Mouse (Mus musculus) erythroblast, embryonic 14.5 days (primary cell): Measurements from ENCODE around the gene Plekhh1.

Experiments used
- GATA1 ChIP-seq: IDR thresholded peaks from 2 replicates; pipeline ENCODE4 v1.6.1; 2012; ENCODE audit warnings: low read length, inconsistent platforms, mixed read lengths
- TAL1 ChIP-seq: IDR thresholded peaks from 3 replicates; pipeline ENCODE4 v1.6.1; 2012; ENCODE audit warnings: low read length, inconsistent platforms, mixed read lengths

DNA sequence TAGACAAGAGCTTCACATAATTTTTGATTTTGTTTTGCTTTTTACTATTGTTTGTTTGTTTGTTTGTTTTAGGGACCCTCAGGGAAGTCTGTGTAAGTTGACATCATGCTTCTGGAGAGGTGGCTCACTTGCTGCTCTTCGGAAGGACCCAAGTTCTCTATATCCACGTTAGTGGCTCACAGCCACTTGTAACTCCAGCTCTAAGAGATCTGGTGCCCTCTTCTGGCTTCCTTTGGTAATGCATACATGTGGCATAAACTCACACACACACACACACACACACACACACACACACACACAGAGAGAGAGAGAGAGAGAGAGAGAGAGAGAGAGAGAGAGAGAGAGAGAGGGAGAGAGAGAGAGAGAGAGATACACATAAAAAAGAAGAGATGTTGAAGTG lies 75.6 kb downstream of the Plekhh1 start:
- TF ChIP-seq GATA1 = no peak
- TF ChIP-seq TAL1 = no peak
